Mouse (Mus musculus) megakaryocyte, embryonic 14.5 days (primary cell): ENCODE data around the gene Ece1. TPM values are rescaled to one million over a fixed set of nuclear protein-coding genes. Genes with fewer than 3 reads are reported as not detected.
"Not testable (repeated sequence)": the region's sequence is repeated elsewhere in the genome, so short reads cannot be mapped to it uniquely, and the experiment has no call there.

Source experiments
- H3K27me3 ChIP-seq: replicated peaks from 2 replicates; pipeline ENCODE3; 2012; ENCODE audit warnings: inconsistent platforms
- H3K36me3 ChIP-seq: replicated peaks from 2 replicates; pipeline ENCODE3; 2012; ENCODE audit warnings: low read length, inconsistent platforms, mixed read lengths
- H3K4me1 ChIP-seq: 2 replicates; pipeline ENCODE4 v1.6.1; 2012; ENCODE audit warnings: inconsistent platforms
- H3K4me3 ChIP-seq: replicated peaks from 2 replicates; pipeline ENCODE3; 2012; ENCODE audit warnings: moderate library complexity, mild to moderate bottlenecking, inconsistent platforms
- H3K9me3 ChIP-seq: 2 replicates; pipeline ENCODE4 v1.6.1; 2012; ENCODE audit warnings: inconsistent platforms
- FLI1 ChIP-seq: IDR thresholded peaks from 2 replicates; pipeline ENCODE4 v1.6.1; 2012; ENCODE audit warnings: low read length, inconsistent platforms, mixed read lengths
- GATA1 ChIP-seq: IDR thresholded peaks from 3 replicates; pipeline ENCODE4 v1.6.1; 2012; ENCODE audit warnings: mixed read lengths, low read length, inconsistent platforms, borderline replicate concordance
- polyA plus RNA-seq: library from polyadenylated mRNA; stranded (reverse); fragments of >175 nt; gene quantifications from 2 replicates; pipeline ENCODE4 v1.2.3, GENCODE M21; 2012; ENCODE audit warnings: low replicate concordance; ENCODE audit not compliant: insufficient read depth

Ece1 gene
- polyA plus RNA-seq, 1 experiment: 5.0 TPM

DNA sequence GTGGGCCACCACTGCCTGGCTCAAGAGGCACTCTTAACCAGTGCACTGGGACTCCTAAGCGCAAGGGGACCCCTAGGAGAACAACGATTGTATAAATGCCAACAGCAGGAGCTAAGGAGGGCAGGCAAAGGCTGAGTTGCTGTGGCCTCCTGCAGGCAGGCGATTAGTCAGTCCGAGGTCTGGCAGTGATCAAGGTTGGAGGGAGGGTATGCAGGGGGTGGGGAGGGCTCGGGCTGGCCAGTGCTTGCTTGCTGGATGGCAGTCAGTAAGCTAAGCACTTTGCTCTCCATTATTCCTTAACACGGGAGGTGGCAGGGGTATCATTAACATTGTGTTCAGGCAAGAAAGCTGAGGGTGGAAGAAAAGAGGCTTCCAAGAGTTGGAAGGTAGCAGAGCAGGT lies 31.7 kb upstream of the Ece1 start:
- no peaks in the 10 kb centered on the region for H3K4me1 ChIP-seq
- no peak overlapping the region for H3K4me3 ChIP-seq
- no peaks in the 10 kb centered on the region for H3K36me3 ChIP-seq
- TF ChIP-seq FLI1 (no peak), GATA1 (no peak)
- H3K27me3 ChIP-seq: peaks cover 37% of the 10 kb centered on the region
- H3K9me3 ChIP-seq: peaks cover 8% of the 10 kb centered on the region

DNA sequence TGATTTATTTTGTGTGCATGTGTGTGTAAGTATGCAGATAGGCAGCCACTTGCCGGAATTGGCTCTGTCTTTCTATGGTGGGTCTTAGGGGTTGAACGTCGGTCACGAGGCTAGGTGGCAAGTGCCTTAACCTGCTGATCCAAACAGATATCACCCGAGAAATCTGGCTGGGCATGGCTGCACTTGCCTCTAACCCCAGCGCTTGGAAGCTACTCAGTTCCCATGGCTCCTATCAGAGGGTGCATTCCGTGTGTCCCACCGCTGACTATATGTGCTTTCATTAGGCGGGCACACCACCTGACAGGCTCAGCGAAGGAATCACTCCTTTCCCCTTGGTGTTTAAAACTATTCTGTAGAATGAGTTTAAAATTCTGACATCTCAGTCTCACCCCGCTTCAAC lies 30.4 kb upstream of the Ece1 start:
- Histone ChIP-seq H3K4me1 (peaks cover 5% of the 10 kb centered on the region), H3K4me3 (no peak overlapping the region), H3K36me3 (no peaks in the 10 kb centered on the region), H3K9me3 (peaks cover 8% of the 10 kb centered on the region), H3K27me3 (peaks cover 43% of the 10 kb centered on the region)
- TF ChIP-seq GATA1: no peak
- TF ChIP-seq FLI1: no peak

DNA sequence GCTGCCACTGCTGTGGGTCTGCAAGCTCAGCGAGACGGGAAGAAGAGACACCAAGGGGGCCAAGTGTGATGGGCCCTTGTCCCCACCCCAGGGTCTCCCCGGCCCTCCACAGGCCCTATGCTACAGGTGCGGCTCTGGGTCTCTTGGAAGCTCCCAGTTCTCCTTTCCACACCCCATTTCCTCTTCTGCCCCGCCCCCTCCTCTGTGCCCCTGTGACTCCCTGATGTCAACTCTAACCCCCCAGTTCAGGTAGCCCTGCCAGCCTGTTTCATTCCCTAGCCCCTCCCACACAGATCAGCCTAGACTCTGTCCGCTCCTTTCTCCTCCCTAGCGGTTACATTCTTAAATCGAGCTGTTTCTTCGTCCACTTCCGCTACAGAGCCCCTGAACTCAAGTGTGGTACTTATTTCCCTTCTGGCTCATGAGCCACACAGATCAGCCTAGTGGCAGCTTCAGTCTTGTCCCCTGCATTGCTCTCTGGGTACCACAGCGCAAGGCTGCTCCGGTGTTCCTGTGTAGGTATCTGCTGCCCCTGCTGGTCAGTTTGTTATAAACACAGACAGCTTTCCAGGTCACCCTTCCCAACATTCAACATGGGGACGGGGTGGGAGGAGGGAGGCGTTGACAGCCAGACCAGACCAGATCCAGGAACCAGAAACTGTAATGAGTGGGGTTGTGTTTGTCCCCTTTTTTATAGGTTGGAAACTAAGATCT lies 26.3 kb upstream of the Ece1 start:
- no peaks in the 10 kb centered on the region for H3K36me3 ChIP-seq
- H3K4me3 ChIP-seq: peak overlapping the region; percentile 10
- TF ChIP-seq FLI1 (no peak), GATA1 (no peak)
- H3K27me3 ChIP-seq: peaks cover 39% of the 10 kb centered on the region
- H3K9me3 ChIP-seq: peaks cover 8% of the 10 kb centered on the region
- peaks cover 11% of the 10 kb centered on the region for H3K4me1 ChIP-seq

DNA sequence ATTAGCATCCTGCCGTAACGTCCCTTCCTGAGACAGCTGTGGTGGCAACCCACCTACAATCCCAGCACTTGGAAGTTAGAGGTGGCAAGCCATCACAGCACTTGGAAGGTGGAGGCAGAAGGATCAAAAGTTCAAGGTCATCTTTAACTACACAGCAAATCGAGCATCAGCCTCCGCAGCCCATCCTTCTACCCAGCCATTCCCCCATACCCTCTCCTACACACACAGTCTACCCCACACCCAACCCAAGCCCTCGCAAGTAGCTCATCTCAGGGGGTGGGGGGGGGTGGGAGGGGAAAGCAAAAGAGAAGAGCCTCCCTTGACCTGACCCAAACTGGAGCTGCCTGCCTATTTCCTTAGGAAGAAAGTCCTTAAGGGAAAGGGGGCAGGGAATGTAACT lies 25.3 kb upstream of the Ece1 start:
- Histone ChIP-seq H3K4me3 (no peak overlapping the region), H3K27me3 (peaks cover 40% of the 10 kb centered on the region), H3K9me3 (peaks cover 8% of the 10 kb centered on the region), H3K4me1 (peaks cover 11% of the 10 kb centered on the region), H3K36me3 (no peaks in the 10 kb centered on the region)
- TF ChIP-seq FLI1: no peak
- no peak for TF ChIP-seq GATA1

DNA sequence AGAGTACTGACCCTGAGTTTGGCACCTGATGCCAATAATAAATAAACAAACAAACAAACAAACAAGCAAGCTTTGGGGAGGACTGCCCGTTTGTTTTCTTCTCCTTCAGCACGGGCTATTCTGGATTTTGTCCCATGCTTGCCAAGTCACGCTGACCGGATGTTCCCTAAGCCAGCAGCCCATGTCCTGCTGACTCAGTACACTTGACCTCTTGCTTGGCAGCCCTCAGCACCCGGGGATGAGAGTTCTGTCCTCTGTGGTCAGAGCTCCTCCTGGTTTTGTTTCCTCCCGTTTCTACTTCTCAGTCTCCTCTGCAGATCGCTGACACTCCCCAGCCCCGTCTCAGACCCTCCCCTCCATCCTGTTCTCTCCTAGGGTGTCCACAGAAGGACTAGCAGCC lies 24.2 kb upstream of the Ece1 start:
- no peaks in the 10 kb centered on the region for H3K36me3 ChIP-seq
- no peak overlapping the region for H3K4me3 ChIP-seq
- peaks cover 11% of the 10 kb centered on the region for H3K4me1 ChIP-seq
- peaks cover under 1% of the 10 kb centered on the region for H3K9me3 ChIP-seq
- peaks cover 42% of the 10 kb centered on the region for H3K27me3 ChIP-seq
- TF ChIP-seq FLI1: no peak
- TF ChIP-seq GATA1: no peak

DNA sequence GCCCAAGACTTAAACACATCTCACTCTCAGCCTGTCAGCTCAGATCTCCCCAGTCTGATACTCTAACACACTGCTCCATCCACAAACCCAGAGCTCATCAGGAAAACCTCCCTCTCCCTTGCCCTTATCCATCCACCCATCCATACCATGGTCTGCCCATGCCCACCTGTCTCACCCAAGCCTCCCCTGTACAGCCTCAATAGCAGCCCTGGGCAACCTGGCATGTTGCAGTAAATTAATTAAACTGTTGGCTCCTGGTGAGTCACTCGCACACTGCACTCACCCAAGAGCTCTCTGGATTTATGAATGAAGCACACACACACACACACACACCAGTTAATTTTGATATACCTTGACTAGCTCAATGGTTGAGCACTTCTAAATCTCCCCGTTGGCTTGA lies 23.2 kb upstream of the Ece1 start:
- Histone ChIP-seq H3K4me1 (peaks cover 11% of the 10 kb centered on the region), H3K9me3 (no peaks in the 10 kb centered on the region), H3K4me3 (no peak overlapping the region), H3K36me3 (no peaks in the 10 kb centered on the region), H3K27me3 (peaks cover 47% of the 10 kb centered on the region)
- TF ChIP-seq FLI1 (no peak), GATA1 (no peak)

DNA sequence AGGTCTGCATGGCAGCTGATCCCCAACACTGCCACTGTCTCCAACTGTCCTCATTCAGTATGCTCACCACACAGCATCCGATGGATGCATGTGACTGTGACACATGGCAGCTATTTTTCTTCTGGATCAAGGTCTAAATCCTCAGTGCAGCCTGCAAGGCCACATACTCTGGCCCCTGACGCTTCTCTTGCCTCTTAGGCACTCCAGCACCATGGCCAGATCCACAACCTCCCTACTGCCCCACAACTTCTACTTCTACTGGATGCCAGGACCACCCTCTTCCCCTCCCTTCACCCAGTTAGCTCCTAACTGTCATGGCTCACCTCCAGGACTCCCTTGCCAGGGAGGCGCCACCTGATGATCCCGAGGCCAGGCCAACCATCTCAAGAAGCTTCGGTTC lies 22.6 kb upstream of the Ece1 start:
- H3K4me3 ChIP-seq: no peak overlapping the region
- TF ChIP-seq GATA1: no peak
- no peak for TF ChIP-seq FLI1
- peaks cover 11% of the 10 kb centered on the region for H3K4me1 ChIP-seq
- H3K36me3 ChIP-seq: no peaks in the 10 kb centered on the region
- peaks cover 47% of the 10 kb centered on the region for H3K27me3 ChIP-seq
- H3K9me3 ChIP-seq: no peaks in the 10 kb centered on the region

DNA sequence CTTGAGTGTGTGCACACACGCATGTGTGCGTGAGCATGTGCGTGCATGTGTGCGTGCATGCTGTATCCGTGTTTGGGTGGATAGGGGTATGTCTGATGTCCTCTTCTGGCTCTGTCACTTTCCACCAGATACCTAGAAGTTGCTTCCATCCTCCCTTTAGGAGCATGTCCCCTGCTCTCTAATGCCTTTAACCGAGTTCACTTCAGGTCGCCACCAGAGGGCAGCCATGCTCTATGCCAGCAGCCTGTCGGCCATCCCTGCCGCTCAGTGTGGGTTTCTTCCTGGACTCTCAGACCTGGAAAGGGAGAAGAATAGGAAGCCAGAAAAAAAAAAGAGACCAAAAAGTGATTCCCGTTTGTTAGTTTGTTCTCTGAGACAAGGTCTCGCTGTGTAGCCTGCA lies 17.4 kb upstream of the Ece1 start:
- Histone ChIP-seq H3K9me3 (peaks cover 19% of the 10 kb centered on the region), H3K27me3 (peaks cover 31% of the 10 kb centered on the region), H3K4me1 (no peaks in the 10 kb centered on the region), H3K4me3 (no peak overlapping the region), H3K36me3 (no peaks in the 10 kb centered on the region)
- TF ChIP-seq FLI1 (no peak), GATA1 (no peak)

DNA sequence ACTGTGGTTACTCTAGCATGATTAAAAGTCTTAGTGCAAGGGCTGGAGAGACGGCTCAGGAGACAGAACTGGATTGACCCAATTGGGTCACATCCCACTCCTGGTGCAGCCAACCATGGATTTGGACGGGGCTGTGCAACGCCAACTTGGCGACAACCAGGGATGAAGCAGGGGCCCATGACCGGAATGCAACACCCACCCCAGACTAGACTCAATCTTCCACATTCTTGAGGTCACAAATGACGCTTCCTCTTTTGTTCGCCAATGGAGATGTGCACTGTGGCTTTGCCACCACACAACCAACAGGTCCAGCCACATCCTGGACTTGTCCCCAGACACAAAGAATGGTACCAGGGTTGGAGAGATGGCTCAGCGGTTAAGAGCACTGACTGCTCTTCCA lies 14.4 kb upstream of the Ece1 start:
- Histone ChIP-seq H3K27me3 (peaks cover 28% of the 10 kb centered on the region), H3K4me1 (peaks cover 11% of the 10 kb centered on the region), H3K9me3 (peaks cover 32% of the 10 kb centered on the region)
- H3K4me3 ChIP-seq, H3K36me3 ChIP-seq: not testable (repeated sequence)

DNA sequence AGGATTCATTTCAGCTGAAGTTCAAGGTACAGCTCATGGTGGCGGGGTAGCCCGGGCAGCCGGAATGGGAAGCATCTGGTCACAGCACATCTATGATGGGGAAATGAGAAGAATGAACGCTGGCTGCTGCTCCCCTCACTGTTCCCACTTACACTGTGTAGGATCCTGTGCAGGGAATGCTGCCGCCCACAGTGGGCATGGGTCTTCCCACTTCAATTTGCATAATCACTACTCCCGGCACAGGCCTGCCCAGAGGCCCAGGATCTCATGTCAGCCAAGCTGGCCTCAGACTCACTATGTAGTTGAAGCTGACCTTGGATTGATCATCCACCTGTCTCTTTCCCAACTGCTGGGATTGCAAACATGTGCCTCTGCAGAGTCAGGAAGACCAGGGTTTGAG lies 11.9 kb upstream of the Ece1 start:
- peaks cover 36% of the 10 kb centered on the region for H3K4me1 ChIP-seq
- TF ChIP-seq FLI1 (no peak), GATA1 (no peak)
- peaks cover 32% of the 10 kb centered on the region for H3K9me3 ChIP-seq
- no peak overlapping the region for H3K4me3 ChIP-seq
- peaks cover 28% of the 10 kb centered on the region for H3K27me3 ChIP-seq
- no peaks in the 10 kb centered on the region for H3K36me3 ChIP-seq

DNA sequence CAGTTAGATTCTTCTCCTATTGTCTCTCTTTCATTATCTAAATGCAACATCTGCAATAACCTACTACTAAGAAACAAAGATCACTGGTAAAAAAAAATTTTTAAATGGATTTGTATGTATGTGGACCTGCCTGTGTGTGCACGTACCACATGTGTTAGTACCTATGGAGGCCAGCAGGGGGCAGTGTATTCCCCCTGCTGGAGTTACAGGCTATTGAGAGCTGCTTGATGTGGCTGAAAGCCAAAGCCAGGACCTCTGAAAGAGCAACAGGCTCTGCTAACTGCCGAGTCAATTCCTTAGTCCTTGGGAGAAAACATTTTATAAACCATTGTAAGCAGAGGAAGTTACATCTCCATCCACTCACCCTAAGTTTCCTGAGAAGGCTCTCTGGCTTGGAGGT lies 10.6 kb upstream of the Ece1 start:
- Histone ChIP-seq H3K36me3 (no peaks in the 10 kb centered on the region), H3K27me3 (peaks cover 34% of the 10 kb centered on the region), H3K4me1 (peaks cover 45% of the 10 kb centered on the region), H3K4me3 (no peak overlapping the region), H3K9me3 (peaks cover 28% of the 10 kb centered on the region)
- TF ChIP-seq GATA1 (no peak), FLI1 (no peak)
